Mouse (Mus musculus): ENCODE measurements around the gene Gbp2b. TPM values are rescaled to one million over a fixed set of nuclear protein-coding genes. Genes with fewer than 3 reads are reported as not detected.

Gbp2b gene
- not detected in 2 replicates for polyA plus RNA-seq (2012; rRNA removed)

DNA sequence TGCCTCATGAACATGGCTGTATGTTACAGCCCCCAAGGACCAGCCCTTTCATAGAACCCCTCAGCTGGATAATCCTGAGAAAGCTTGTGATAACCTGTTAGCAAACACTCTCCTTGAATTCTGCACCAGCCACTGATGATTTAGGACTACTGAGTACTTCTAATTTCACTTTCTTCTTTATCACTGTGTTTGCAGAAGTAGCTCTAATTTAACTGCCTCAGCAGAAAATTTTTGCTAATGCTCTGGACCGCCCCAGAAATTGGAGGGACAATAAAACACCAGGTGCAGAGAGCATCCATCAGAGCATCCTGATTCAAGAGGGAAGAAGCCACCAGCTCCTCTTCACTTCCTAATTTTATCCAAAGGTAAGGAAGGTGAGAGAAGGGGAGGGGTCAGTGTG lies at the start of gene Gbp2b:
Gene Gbp2b (plus strand): TSS at position 301 of the 400 bp plus-strand sequence.

DNA sequence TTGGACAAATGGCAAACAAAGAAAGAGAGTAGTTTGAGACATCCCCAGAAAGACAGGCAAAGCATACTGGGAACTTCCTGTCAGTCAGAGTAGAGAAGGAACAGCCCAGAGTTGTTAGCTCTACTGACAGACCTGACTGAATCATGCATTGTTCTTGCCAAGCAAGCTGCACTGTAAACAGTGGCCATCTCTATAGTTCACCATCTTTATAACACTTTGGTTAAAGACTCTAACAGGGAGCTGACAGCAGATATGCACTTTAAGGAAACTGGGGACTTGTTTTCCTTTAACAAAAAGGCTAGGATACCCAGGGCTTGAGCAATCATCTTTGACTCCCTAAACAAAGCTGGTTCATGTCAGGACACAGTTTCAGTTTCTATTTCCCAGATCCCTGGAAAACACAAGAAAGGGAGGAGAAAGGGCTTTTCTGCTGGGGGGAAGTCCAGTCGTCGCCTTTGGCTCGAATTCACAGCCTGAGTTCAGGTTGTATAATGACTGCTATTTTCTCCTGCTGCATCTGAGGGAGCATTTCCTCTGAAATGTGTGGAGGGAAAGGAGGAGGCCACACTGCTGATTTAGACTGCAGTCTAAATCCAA lies 34.9 kb upstream of the Gbp2b start, which contains the start of gene Gbp3:
Gene Gbp3 (plus strand): TSS at position 395 of the 597 bp plus-strand sequence.

DNA sequence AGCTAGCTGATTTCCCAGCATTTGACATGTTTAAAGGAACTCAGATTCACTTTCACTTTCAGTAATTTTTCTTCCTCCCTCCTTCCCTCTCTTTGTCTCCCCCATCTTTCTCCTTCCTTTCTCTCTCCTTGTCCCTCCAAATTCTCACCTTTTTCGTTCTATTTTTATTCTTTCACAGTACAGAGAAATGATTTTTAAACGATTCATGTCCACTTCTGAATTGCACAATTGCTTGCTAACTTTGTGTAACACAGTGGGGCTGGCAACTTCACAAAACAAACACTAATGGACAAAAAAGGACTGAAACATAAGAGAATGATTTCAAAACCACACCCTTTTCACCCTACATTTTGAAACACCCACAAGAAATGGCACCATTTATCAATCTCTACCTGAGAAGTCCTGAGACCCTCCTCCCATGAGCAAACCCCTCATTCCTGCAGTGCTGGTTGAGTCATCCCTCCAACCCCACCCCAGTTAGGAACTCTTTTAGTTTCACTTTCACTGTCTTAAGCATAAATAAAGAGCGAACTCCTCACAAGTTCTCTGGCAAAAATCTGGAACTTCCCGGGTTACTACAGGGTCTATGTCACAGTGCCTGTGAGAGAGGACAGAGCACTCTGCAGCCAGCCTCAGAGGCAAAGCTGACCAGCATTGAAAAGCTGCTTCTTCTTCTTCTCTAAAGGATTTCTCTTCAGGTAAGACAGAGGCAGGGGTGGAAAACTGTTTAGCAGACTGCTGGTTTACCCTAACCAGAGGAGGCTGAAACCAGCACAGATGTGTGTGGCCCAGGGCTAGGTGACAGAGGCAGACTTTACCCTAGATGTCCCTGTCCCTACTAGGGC lies 25.7 kb downstream of the Gbp2b start, which contains the start of gene Gbp2:
Gene Gbp2 (plus strand): TSS at position 492 of the 845 bp plus-strand sequence.

Other genes starting within 250 kb of the Gbp2b start
- gene Pdlim5, start 199.2 kb upstream of the Gbp2b start, polyA plus RNA-seq (2012; rRNA removed) = 14.6 and 22.9 TPM in 2 replicates
- 0.04 and 0.05 TPM in 2 replicates for gene Gbp5, start 100.9 kb upstream of the Gbp2b start, polyA plus RNA-seq (2012; rRNA removed)
- gene Gbp7, start 64.5 kb upstream of the Gbp2b start, polyA plus RNA-seq (2012; rRNA removed) = 0.65 and 0.67 TPM in 2 replicates
- 0.89 and 1.0 TPM in 2 replicates for gene Gbp3, start 34.8 kb upstream of the Gbp2b start, polyA plus RNA-seq (2012; rRNA removed)
- gene Gbp2, start 25.8 kb downstream of the Gbp2b start, polyA plus RNA-seq (2012; rRNA removed) = 0.21 and 0.35 TPM in 2 replicates
- gene Kyat3, start 106.2 kb downstream of the Gbp2b start, polyA plus RNA-seq (2012; rRNA removed) = 6.4 and 9.8 TPM in 2 replicates
- 64.8 and 82.1 TPM in 2 replicates for gene Gtf2b, start 170.2 kb downstream of the Gbp2b start, polyA plus RNA-seq (2012; rRNA removed)